Mouse (Mus musculus): ENCODE measurements at regions not wholly inside any gene's neighbourhood (a gene's known extent, or its start where the extent isn't known, plus 50 kb on each side); places are given as distances from the start of the nearest gene placed in this dataset.

DNA sequence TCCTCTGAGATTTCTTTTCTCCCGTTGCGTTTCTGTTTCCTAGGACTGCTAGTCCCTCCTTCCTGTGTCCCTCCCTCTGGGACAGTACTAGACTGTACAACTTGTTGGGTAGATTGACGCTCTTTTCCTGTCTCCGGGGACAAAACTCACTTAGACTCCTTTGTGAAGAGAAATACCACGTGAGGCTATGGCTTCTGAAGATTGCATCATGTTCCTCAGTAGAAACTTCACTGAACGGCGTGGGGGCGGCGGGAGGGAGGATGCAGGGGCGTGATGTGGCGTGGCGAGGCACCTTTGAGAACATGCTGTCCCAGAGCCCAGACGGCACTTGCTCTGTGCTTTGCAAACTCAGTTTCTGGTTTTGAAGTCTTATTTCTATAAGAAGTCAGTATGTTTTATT is 78.5 kb downstream of the Spata18 start:
- DNase-seq, result peak; percentile 34

DNA sequence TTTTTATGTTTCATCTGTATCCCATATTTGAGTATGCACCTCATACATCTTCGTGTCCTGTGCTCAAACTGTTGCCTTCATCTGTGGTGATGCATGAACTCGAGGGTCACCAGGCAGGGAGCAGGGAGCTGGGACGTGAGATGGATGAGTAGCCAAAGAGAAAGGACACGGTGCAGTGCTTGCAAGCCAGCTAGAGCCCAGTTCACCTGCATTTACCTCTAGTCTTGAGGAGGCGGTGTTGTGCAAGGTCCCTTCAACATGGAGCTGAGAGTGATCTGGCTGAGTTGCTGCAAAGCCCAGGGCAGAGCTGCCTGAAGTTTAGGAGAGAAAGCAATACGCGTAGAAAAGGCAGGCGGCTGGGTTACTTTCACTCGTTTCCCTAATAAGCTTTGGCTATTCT is 80.2 kb downstream of the Spata18 start:
- DNase-seq, result no peak

DNA sequence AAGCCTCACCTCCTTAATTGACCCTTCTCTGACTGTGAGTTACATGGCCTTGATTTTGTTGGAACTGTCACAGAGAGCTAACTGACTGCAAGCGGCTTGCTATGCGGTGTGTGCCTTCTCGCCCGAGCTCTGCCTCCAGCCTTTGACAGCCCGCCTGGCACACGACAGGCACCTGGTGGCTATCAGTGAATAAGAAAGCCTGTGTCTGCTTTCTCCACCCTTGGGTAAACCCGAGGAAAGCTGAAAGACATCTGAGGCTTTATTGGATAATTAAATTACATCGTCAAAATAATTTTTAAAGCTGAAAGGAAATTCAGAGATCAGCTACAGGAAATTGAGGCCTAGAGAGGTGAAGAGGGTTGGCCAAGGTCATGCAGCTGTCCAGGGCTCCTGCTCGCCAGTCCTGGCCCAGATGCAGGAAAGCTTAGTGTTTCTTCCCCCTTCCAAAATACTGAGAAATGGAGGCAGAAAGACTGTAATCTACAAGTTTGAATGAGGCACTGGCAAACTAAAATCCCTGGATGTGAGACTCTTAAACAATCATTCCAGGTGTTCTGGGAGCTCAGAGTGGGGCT is 80.9 kb downstream of the Spata18 start:
- DNase-seq, result no peak

- DNase-seq, result no peak
These were observed 89.6 kb downstream of the Spata18 start for GRCm38 (mm10) chr5:73740766-73741165.

- DNase-seq, result no peak
These were observed 90.3 kb downstream of the Spata18 start for GRCm38 (mm10) chr5:73741441-73741840.

GRCm38 (mm10) chr5:73743953-73744352 is 92.8 kb downstream of the Spata18 start:
- no peak for DNase-seq

DNA sequence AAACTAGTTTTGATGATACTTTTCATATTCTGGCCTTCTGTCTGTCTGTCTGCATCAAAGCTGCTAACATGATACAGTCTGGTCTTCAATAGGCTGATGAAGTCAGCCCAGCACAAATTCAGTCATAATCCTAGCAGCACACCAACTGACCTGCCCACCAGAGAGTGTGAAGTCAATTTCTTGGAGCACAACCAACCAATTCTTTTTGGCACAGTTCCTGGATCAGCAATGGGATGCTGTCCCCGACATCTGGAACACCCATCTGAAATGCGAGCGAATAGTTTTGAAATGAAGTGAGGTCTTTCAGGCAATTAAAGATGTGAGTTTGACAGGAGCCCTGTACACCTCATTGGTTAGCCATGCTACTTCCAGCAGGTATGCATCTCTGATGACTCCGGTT is 98.6 kb downstream of the Spata18 start:
- DNase-seq, result no peak

GRCm38 (mm10) chr5:73752225-73752644 is 101.1 kb downstream of the Spata18 start:
- no peak for DNase-seq

DNA sequence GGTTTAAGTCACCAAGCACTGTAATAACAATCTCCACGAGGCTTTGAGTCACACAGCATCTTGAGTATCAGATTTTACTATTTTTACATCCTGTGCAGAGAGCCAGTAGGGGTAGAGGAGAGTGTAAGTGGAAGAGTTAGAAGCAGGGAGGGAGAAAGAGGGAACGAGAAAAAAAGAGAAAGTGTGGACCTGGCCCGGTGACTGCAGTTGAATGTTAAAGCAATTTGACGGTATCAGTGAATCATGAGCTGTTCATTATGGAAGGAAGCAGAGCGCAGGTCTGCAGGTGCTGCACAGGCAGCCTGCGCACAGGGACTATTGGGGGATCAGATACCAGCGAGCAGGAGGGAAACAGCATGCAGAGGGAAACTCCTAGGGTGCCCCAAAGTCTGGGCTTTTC is 102.6 kb downstream of the Spata18 start:
- DNase-seq, result no peak

GRCm38 (mm10) chr5:73758534-73758933 is 107.4 kb downstream of the Spata18 start:
- no peak for DNase-seq

DNA sequence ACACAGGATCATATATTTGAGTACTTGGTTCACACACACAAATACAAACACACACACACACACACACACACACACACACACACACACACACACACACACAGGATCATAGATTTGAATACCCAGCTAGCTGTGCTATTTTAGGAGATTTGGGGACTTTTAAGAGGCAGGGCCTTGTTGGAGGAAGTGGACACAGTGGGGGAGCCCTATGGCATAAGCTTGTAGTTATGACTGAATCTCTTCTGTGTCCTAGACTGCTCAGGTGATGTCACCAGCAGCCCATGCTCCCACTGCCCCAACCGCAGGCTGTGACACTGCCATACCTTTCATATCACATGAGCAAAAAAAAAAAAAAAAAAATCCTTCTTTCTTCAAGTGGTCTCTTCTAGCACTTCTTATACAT is 110.1 kb downstream of the Spata18 start:
- DNase-seq, result no peak

DNA sequence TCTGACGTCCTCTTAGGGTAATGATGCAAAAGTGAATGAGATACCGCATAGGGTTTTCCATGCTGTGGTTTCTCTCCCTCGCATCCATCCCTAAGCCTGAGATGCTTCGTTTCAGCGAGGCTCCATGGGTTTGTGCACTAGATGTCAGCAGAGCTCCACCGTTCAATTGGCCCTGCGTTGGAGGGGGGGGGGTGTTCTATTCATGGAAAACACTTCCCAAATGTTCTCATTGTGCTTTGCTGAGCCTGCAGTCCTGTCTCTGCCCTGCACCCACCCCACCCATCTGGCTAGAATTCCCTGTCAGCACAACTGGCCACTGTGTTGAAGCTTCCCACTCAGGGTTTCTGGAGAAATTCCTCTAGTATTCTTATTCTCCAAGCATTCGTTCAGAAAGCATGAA is 110.5 kb downstream of the Spata18 start:
- DNase-seq, result peak; percentile 80

DNA sequence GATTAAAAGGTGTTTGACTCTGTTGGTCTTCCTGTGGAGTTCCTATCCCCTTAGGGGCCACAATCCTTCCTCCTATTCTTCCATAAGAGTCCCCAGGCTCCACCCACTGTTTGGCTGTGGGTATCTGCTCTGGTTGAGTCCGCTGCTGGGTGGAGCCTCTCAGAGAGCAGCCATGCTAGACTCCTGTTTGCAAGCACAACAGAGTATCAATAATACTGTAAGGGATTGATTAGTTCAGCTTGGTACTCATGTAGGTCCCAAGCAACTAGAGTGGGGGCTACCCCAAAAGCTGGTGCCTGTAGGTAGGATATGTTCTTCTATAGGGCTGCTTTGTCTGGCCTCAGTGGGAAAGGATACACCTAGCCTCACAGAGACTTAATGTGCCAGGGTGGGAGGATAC is 113.0 kb downstream of the Spata18 start:
- no peak for DNase-seq

- peak; percentile 20 for DNase-seq
These were observed 114.3 kb downstream of the Spata18 start for GRCm38 (mm10) chr5:73765466-73765865.

- DNase-seq, result no peak
These were observed 117.1 kb downstream of the Spata18 start for GRCm38 (mm10) chr5:73768253-73768652.

GRCm38 (mm10) chr5:73775775-73776548 is 124.8 kb downstream of the Spata18 start:
- no peak for DNase-seq

DNA sequence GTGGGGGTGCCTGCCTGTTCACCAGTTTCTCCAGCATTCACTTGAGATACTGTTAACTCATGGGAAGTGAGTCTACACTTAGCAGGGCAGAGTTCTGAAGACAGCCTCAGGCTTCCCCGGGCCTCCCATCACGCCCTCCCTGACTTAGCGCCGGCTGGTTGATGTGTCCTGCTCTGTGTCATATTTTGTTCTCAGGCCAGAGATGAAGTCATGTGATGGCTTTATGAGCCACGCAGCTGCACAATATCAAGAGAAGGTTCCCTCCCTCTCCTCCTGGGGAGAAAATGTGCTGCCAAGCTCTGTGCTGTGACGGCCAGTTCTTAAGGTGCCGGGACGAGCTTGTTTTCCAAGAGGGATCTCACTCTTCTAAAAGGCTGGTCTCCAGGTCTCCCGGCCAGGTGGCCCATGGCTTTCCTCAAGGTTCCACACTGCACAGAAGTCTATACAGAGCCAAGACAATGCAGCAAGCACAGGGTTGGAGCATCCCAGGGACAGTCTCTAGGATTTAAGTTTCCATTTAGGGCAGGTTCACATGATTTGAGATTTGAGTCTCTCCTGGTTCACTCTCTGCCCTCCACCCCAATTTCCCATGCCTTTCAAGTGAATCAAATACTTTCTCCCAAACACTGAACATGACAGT is 126.2 kb downstream of the Spata18 start:
- peak; percentile 80 for DNase-seq

DNA sequence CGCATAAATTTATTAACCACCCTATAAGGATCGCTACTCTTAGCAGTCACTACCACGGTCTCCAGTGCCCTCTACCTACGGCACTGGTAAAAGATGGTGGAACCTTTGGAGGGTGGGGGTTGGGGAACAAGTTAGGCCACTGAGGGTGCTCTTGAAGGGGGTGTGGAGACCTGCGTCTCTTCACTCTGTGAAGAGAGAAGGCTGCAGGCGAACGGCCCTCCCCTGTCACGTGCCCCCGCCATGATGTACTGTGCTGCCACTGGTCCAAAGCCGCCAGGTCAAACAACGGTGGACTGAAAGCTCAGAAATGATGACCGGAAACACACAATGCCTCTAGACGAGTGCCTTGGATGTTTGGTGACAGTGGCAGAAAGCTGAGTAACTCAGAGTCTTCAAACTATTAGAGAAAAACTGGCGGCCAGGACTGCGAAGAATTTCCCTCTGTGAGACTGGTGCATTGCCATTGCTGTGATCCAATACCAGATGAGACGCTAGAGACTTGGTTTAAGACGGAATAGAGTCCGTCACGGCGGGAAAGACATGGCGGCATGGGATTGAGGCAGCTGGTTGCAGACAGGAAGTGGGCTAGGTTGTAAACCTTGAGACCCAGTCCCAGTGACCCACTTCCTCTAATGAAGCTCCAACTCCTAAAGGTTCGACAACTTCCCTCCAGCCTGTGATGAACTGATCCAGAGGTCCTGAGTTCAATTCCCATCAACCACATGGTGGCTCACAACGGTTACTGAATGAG is 130.2 kb downstream of the Spata18 start:
- DNase-seq, result no peak

DNA sequence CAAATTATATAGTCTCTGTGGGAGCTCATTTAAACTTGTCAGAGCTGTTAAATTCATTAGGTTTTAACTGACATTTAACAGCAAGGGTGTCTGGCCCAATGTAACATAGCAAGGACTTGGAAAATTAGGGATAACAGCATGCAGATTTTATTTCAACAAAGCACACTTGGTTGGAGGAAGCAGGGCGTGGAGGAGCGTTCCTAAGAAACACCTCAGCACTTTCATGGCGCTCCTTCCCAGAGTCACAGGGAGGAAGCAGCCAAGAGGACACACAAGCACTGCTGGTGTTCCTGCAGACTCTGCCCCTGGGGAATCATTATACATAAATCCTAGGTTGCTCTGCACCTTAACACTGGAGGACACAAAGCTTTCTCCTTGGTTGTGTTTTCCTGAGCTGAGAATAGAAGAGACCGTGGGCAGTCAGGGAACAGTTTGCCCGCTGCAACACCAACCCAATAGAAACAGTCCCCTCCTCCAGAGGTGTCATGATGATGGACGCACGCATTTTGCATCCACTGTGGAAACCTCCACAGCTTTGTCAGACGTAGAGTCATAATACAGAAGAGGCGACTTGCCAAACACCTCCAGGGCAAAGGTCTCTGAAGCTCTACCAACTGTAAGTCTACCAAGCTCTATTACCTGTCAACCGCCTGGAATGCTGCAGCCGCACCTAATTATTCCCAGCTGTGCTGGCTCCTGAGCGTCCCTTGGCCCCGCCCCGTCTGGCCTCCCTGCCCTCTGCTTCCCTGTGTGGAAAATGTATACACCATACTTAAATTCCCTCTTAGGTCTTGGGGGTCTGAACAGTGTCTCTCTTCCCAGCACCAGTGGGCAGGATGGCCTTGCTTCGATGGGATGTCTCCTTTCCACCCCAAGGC is 131.3 kb downstream of the Spata18 start:
- no peak for DNase-seq

DNA sequence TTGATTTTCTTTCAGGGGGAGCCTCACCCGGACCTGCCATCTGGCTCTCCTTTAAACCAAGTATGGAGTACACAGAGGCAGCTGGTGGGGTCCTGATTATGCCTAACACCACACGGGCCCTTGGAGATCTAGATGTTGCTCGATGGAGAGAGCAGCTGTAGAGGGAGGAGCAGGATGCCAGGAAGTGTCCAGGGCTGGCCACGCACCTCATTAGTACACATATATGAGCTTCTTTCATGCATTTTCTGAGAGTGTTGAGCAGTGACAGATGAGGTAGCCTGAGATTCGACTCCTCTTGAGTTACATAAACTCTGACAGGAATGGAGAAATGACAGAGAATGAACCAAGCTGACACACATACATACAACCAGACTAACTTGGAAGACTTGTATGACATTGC is 136.1 kb downstream of the Spata18 start:
- DNase-seq, result no peak

DNA sequence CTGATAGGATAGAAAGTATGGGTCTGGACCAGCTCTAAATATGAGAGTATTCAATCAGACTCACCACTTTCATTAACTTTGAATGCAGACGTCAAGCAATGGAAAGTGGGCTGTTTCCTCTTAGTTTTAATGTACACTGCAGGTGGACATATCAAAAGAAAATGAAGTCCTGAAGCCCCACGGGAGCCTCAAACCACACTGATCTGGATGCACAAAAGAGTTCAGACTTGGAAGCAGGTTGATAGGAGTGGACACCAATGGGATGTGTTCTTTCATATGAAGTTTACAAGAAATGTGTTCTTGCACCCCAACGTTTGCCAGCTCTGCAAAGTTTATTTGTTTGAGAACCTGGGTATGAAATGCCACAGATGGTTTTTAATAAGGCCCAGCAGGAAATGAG is 141.0 kb downstream of the Spata18 start:
- DNase-seq, result no peak

DNA sequence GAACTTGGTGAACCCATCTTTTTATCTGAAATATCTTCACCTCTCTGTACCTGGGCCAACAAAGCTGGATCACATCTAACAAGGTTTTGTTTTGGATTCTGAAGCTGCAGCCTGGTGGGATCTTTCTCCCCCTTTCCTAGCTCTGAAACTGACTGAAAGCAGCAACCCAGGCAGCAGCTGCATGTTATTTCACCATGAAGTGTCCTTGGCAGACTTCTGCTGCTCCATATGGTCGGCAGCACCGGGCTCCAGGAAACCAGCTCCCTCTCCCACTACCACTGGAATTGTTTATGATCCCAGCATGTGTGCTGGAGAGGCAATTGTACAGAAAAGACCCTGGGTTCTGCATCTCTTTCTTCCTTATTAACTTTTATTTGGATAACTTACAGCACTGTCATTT is 145.0 kb downstream of the Spata18 start:
- no peak for DNase-seq

All from gastrocnemius, postnatal 25 days (tissue).